Mouse (Mus musculus): ENCODE measurements at regions not wholly inside any gene's neighbourhood (a gene's known extent, or its start where the extent isn't known, plus 50 kb on each side); places are given as distances from the start of the nearest gene placed in this dataset.
A peak's percentile ranks its signal among the peaks of the same experiment; 100 is the strongest.

GRCm38 (mm10) chr12:78119246-78119645 is 74.8 kb upstream of the Gm6657 start:
- no peak overlapping the region for H3K4me3 ChIP-seq (ENCODE audit: low read depth, low read length)

GRCm38 (mm10) chr12:78119855-78120254 is 74.2 kb upstream of the Gm6657 start:
- 52% methylated on average over 5 of the region's 5 CpGs for WGBS
- H3K9me3 ChIP-seq (ENCODE audit: low read length), result no peaks in the 10 kb centered on the region
- H3K27ac ChIP-seq (ENCODE audit: low read depth, low read length), result no peak overlapping the region
- H3K36me3 ChIP-seq (ENCODE audit: insufficient read depth, low read length), result no peaks in the 10 kb centered on the region
- no peak for DNase-seq (ENCODE audit: low spot score)
- H3K9ac ChIP-seq (replicated peaks; ENCODE audit: low read length, poor library complexity, severe bottlenecking), result no peak overlapping the region
- ATAC-seq (ENCODE audit: low FRiP score), result no peak
- no peak overlapping the region for H3K4me3 ChIP-seq (ENCODE audit: low read depth, low read length)
- H3K4me1 ChIP-seq (ENCODE audit: insufficient read depth, low read length), result no peaks in the 10 kb centered on the region
- no peak overlapping the region for H3K4me2 ChIP-seq (ENCODE audit: low read depth, low read length, poor library complexity, severe bottlenecking)
- no peaks in the 10 kb centered on the region for H3K27me3 ChIP-seq (ENCODE audit: insufficient read depth, low read length)
- no peak for TF ChIP-seq CTCF (IDR thresholded peaks at IDR 0.05)

More at GRCm38 (mm10) chr12:78119246-78119645, 74.8 kb upstream of the Gm6657 start:
- no peak for ATAC-seq (ENCODE audit: low FRiP score)
- WGBS, result 72% methylated on average over 2 of the region's 2 CpGs
- H3K27me3 ChIP-seq (ENCODE audit: insufficient read depth, low read length), result no peaks in the 10 kb centered on the region
- no peaks in the 10 kb centered on the region for H3K36me3 ChIP-seq (ENCODE audit: insufficient read depth, low read length)
- H3K4me1 ChIP-seq (ENCODE audit: insufficient read depth, low read length), result no peaks in the 10 kb centered on the region
- no peak overlapping the region for H3K27ac ChIP-seq (ENCODE audit: low read depth, low read length)
- no peak overlapping the region for H3K4me2 ChIP-seq (ENCODE audit: low read depth, low read length, poor library complexity, severe bottlenecking)
- no peak overlapping the region for H3K9ac ChIP-seq (replicated peaks; ENCODE audit: low read length, poor library complexity, severe bottlenecking)
- no peaks in the 10 kb centered on the region for H3K9me3 ChIP-seq (ENCODE audit: low read length)
- DNase-seq (ENCODE audit: low spot score), result no peak
- TF ChIP-seq CTCF (IDR thresholded peaks at IDR 0.05), result no peak

DNA sequence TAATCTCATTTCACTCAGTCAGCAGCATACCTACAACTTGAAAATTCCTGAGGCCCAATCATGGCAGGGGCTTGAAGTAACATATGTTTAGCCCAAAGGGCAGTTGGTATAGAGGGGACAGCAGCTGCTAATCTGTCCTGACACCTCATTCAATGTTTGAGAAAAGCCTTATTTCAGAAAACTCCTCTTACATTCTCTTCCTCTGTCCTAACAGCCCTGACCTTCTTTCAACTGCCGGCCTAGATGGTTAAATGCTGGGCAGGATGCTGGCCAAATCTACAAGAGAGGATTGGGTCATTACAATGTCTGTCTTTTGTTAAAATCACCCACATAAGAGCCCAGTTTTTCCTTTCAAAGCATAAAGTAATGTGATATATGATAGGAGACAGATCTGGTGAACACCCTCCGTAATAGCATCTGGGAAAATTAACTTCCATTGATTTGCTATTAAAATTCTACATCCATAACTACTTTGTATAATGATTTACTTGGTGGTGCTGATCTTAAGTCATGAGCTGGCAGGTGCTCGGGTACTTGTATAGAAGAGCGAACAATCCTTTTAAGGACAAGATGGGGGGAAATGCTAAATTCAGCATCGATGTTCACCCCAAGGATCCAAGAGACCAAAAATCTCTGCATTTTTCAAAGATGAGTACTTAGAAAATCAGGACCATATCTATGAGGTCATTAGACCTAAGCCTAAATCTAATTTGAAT is 64.8 kb upstream of the Gm6657 start:
- WGBS, result 74% methylated on average over 5 of the region's 5 CpGs
- H3K27ac ChIP-seq (ENCODE audit: low read depth, low read length), result no peak overlapping the region
- H3K4me3 ChIP-seq (ENCODE audit: low read depth, low read length), result no peak overlapping the region
- no peak overlapping the region for H3K4me2 ChIP-seq (ENCODE audit: low read depth, low read length, poor library complexity, severe bottlenecking)
- no peaks in the 10 kb centered on the region for H3K36me3 ChIP-seq (ENCODE audit: insufficient read depth, low read length)
- H3K4me1 ChIP-seq (ENCODE audit: insufficient read depth, low read length), result peaks cover 3% of the 10 kb centered on the region; the same call in 1 of the 2 replicates
- ATAC-seq (ENCODE audit: low FRiP score) (no peak), DNase-seq (ENCODE audit: low spot score) (no peak)
- no peaks in the 10 kb centered on the region for H3K27me3 ChIP-seq (ENCODE audit: insufficient read depth, low read length)
- H3K9ac ChIP-seq (replicated peaks; ENCODE audit: low read length, poor library complexity, severe bottlenecking), result no peak overlapping the region
- TF ChIP-seq CTCF (IDR thresholded peaks at IDR 0.05), result no peak
- H3K9me3 ChIP-seq (ENCODE audit: low read length), result no peaks in the 10 kb centered on the region

GRCm38 (mm10) chr12:78132016-78132797 is 61.8 kb upstream of the Gm6657 start:
- no peak for TF ChIP-seq CTCF (IDR thresholded peaks at IDR 0.05)
- Histone ChIP-seq H3K4me3 (ENCODE audit: low read depth, low read length) (no peak overlapping the region), H3K27me3 (ENCODE audit: insufficient read depth, low read length) (no peaks in the 10 kb centered on the region), H3K4me2 (ENCODE audit: low read depth, low read length, poor library complexity, severe bottlenecking) (no peak overlapping the region), H3K27ac (ENCODE audit: low read depth, low read length) (no peak overlapping the region), H3K9me3 (ENCODE audit: low read length) (no peaks in the 10 kb centered on the region), H3K9ac (replicated peaks; ENCODE audit: low read length, poor library complexity, severe bottlenecking) (no peak overlapping the region), H3K4me1 (ENCODE audit: insufficient read depth, low read length) (peaks cover 3% of the 10 kb centered on the region; the same call in 1 of the 2 replicates), H3K36me3 (ENCODE audit: insufficient read depth, low read length) (no peaks in the 10 kb centered on the region)
- DNase-seq (ENCODE audit: low spot score) (no peak), ATAC-seq (ENCODE audit: low FRiP score) (no peak)
- 70% methylated on average over 8 of the region's 8 CpGs for WGBS

GRCm38 (mm10) chr12:78133341-78133740 is 60.7 kb upstream of the Gm6657 start:
- Histone ChIP-seq H3K36me3 (ENCODE audit: insufficient read depth, low read length) (no peaks in the 10 kb centered on the region), H3K27me3 (ENCODE audit: insufficient read depth, low read length) (no peaks in the 10 kb centered on the region), H3K27ac (ENCODE audit: low read depth, low read length) (no peak overlapping the region), H3K9me3 (ENCODE audit: low read length) (no peaks in the 10 kb centered on the region), H3K4me2 (ENCODE audit: low read depth, low read length, poor library complexity, severe bottlenecking) (no peak overlapping the region), H3K4me3 (ENCODE audit: low read depth, low read length) (no peak overlapping the region), H3K4me1 (ENCODE audit: insufficient read depth, low read length) (peaks cover 3% of the 10 kb centered on the region; the same call in 1 of the 2 replicates), H3K9ac (replicated peaks; ENCODE audit: low read length, poor library complexity, severe bottlenecking) (no peak overlapping the region)
- TF ChIP-seq CTCF (IDR thresholded peaks at IDR 0.05), result no peak
- 70% methylated on average over 9 of the region's 9 CpGs for WGBS
- no peak for ATAC-seq (ENCODE audit: low FRiP score)
- DNase-seq (ENCODE audit: low spot score), result peak; percentile 6

GRCm38 (mm10) chr12:78133984-78134383 is 60.1 kb upstream of the Gm6657 start:
- Histone ChIP-seq H3K36me3 (ENCODE audit: insufficient read depth, low read length) (no peaks in the 10 kb centered on the region), H3K27me3 (ENCODE audit: insufficient read depth, low read length) (no peaks in the 10 kb centered on the region), H3K9ac (replicated peaks; ENCODE audit: low read length, poor library complexity, severe bottlenecking) (no peak overlapping the region), H3K27ac (ENCODE audit: low read depth, low read length) (no peak overlapping the region), H3K9me3 (ENCODE audit: low read length) (no peaks in the 10 kb centered on the region), H3K4me2 (ENCODE audit: low read depth, low read length, poor library complexity, severe bottlenecking) (no peak overlapping the region), H3K4me1 (ENCODE audit: insufficient read depth, low read length) (peaks cover 3% of the 10 kb centered on the region; the same call in 1 of the 2 replicates), H3K4me3 (ENCODE audit: low read depth, low read length) (no peak overlapping the region)
- no peak for ATAC-seq (ENCODE audit: low FRiP score)
- 62% methylated on average over 4 of the region's 4 CpGs for WGBS
- TF ChIP-seq CTCF (IDR thresholded peaks at IDR 0.05), result no peak
- peak; percentile 25 for DNase-seq (ENCODE audit: low spot score)
